Mouse (Mus musculus): ENCODE results near the gene Rapgef3. TPM values are rescaled to one million over a fixed set of nuclear protein-coding genes. Genes with fewer than 3 reads are reported as not detected.

Gene Rapgef3
- polyA plus RNA-seq, 1 experiment from 2014 or later, result 6.2 TPM

DNA sequence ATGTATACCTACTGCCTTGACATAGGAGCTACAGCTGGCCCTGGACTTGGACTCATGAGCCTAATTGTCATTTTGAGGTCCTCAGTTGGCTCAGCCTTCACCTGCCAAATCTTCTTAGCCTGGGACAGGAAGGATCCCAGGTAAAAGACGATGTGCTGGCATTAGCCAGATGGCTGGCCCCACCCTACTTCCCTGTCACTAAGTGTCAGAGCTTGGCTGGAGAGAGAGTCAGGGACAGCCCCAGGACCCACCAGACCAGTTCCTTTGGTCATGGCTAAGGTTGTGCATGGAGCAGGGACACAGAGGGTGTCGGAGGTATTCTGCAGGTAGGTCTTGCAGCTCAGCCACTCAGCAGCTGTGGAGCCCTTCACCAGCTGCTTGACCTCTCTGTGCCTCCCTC lies 3.2 kb downstream of the Rapgef3 start:
- Histone ChIP-seq H3K9me3 (no peaks in the 10 kb centered on the region), H3K4me3 (replicated peaks) (no peak overlapping the region), H3K27me3 (peaks cover 65% of the 10 kb centered on the region), H3K36me3 (replicated peaks) (no peaks in the 10 kb centered on the region), H3K4me1 (peaks cover 35% of the 10 kb centered on the region), H3K27ac (no peak overlapping the region), H3K9ac (no peak overlapping the region), H3K4me2 (no peak overlapping the region)
- ATAC-seq (ENCODE audit: low FRiP score), result no peak
- 88% methylated on average over 2 of the region's 2 CpGs for WGBS

GRCm38 (mm10) chr15:97763256-97764049 lies 4.3 kb downstream of the Rapgef3 start:
- H3K27me3 ChIP-seq, result peaks cover 54% of the 10 kb centered on the region
- H3K4me2 ChIP-seq, result no peak overlapping the region
- no peaks in the 10 kb centered on the region for H3K36me3 ChIP-seq (replicated peaks)
- H3K9ac ChIP-seq, result no peak overlapping the region
- peaks cover 34% of the 10 kb centered on the region for H3K4me1 ChIP-seq
- H3K9me3 ChIP-seq, result no peaks in the 10 kb centered on the region
- WGBS, result 67% methylated on average over 9 of the region's 9 CpGs
- H3K4me3 ChIP-seq (replicated peaks), result no peak overlapping the region
- ATAC-seq (ENCODE audit: low FRiP score), result no peak
- H3K27ac ChIP-seq, result no peak overlapping the region

- Histone ChIP-seq H3K27me3 (peaks cover 47% of the 10 kb centered on the region), H3K27ac (no peak overlapping the region), H3K9ac (no peak overlapping the region), H3K9me3 (no peaks in the 10 kb centered on the region), H3K36me3 (replicated peaks) (no peaks in the 10 kb centered on the region), H3K4me3 (replicated peaks) (no peak overlapping the region), H3K4me2 (no peak overlapping the region), H3K4me1 (peaks cover 27% of the 10 kb centered on the region)
- 73% methylated on average over 9 of the region's 9 CpGs for WGBS
- no peak for ATAC-seq (ENCODE audit: low FRiP score)
These were observed 5.0 kb downstream of the Rapgef3 start for GRCm38 (mm10) chr15:97762733-97763132.

- no peak overlapping the region for H3K4me3 ChIP-seq (replicated peaks)
- H3K4me1 ChIP-seq, result peaks cover 14% of the 10 kb centered on the region
- no peak overlapping the region for H3K9ac ChIP-seq
- no peaks in the 10 kb centered on the region for H3K9me3 ChIP-seq
- H3K4me2 ChIP-seq, result no peak overlapping the region
- H3K27ac ChIP-seq, result no peak overlapping the region
- peaks cover 38% of the 10 kb centered on the region for H3K27me3 ChIP-seq
- no peaks in the 10 kb centered on the region for H3K36me3 ChIP-seq (replicated peaks)
- ATAC-seq (ENCODE audit: low FRiP score), result no peak
- whole genome bisulfite sequencing, result 32% methylated on average over 13 of the region's 13 CpGs
These were observed 6.3 kb downstream of the Rapgef3 start for GRCm38 (mm10) chr15:97761438-97761837.

DNA sequence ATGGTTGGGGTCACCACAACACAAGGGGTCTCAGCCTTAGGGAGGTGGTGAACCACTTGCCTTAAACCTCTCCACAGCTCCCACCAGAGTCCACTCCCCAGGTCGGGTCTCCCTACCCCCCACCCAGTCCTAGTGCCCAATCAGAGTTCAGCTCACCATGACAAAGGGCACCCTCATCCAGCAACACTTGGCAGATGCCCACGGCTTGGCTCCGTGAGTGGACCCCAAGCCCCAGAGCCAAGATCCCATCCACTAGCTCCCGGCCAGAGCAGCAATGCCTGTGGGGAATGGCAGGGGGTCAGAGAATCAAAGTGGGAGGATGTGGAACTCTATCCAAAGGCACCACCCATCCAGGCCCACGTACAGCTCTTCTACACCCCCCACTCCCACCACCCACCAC lies 6.8 kb downstream of the Rapgef3 start:
- no peak overlapping the region for H3K4me2 ChIP-seq
- no peak overlapping the region for H3K9ac ChIP-seq
- no peak overlapping the region for H3K4me3 ChIP-seq (replicated peaks)
- 74% methylated on average over 5 of the region's 5 CpGs for WGBS
- ATAC-seq (ENCODE audit: low FRiP score), result no peak
- H3K27ac ChIP-seq, result no peak overlapping the region
- H3K4me1 ChIP-seq, result peaks cover 9% of the 10 kb centered on the region; the same call in 1 of the 2 replicates
- H3K36me3 ChIP-seq (replicated peaks), result no peaks in the 10 kb centered on the region
- peaks cover 33% of the 10 kb centered on the region for H3K27me3 ChIP-seq
- no peaks in the 10 kb centered on the region for H3K9me3 ChIP-seq

GRCm38 (mm10) chr15:97760006-97760405 lies 7.8 kb downstream of the Rapgef3 start:
- ATAC-seq (ENCODE audit: low FRiP score), result no peak
- no peak overlapping the region for H3K4me2 ChIP-seq
- WGBS, result 90% methylated on average over 9 of the region's 9 CpGs
- H3K27me3 ChIP-seq, result peaks cover 32% of the 10 kb centered on the region
- H3K4me3 ChIP-seq (replicated peaks), result no peak overlapping the region
- H3K36me3 ChIP-seq (replicated peaks), result no peaks in the 10 kb centered on the region
- H3K27ac ChIP-seq, result no peak overlapping the region
- H3K9ac ChIP-seq, result no peak overlapping the region
- 0 out of 2 replicates have a peak, but pooled peaks cover 3% of the 10 kb centered on the region for H3K4me1 ChIP-seq
- H3K9me3 ChIP-seq, result no peaks in the 10 kb centered on the region

DNA sequence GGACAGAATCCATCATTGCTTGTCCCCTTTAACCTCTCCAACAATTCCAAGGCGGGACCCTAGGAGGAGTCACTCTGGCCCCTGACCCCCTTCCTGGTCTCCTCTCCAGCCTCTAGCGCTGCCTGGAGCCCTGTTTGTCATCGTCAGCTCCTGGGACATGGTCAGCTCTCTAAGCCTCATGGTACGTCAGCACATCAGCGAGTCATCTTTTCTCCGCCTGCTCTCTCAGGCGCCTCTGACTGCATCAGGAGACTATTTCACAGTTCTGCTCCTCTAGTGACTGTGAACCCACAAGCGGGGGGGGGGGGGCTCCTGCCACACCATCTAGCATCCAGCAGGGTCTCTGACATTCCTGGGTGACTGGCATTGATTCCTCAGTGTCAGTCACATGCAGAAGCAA lies 12.4 kb downstream of the Rapgef3 start:
- Histone ChIP-seq H3K4me1 (peaks cover 8% of the 10 kb centered on the region), H3K9me3 (no peaks in the 10 kb centered on the region), H3K27ac (no peak overlapping the region), H3K9ac (no peak overlapping the region), H3K36me3 (replicated peaks) (no peaks in the 10 kb centered on the region), H3K27me3 (peaks cover 12% of the 10 kb centered on the region; the same call in 1 of the 2 replicates), H3K4me2 (no peak overlapping the region), H3K4me3 (replicated peaks) (no peak overlapping the region)
- ATAC-seq (ENCODE audit: low FRiP score), result no peak
- 48% methylated on average over 8 of the region's 8 CpGs for WGBS

GRCm38 (mm10) chr15:97754476-97754875 lies 13.3 kb downstream of the Rapgef3 start:
- H3K9me3 ChIP-seq, result no peaks in the 10 kb centered on the region
- no peak overlapping the region for H3K9ac ChIP-seq
- no peak overlapping the region for H3K4me3 ChIP-seq (replicated peaks)
- no peak for ATAC-seq (ENCODE audit: low FRiP score)
- peaks cover 13% of the 10 kb centered on the region for H3K4me1 ChIP-seq
- WGBS, result 59% methylated on average over 6 of the region's 6 CpGs
- no peak overlapping the region for H3K27ac ChIP-seq
- peaks cover 12% of the 10 kb centered on the region; the same call in 1 of the 2 replicates for H3K27me3 ChIP-seq
- H3K36me3 ChIP-seq (replicated peaks), result no peaks in the 10 kb centered on the region
- H3K4me2 ChIP-seq, result no peak overlapping the region

GRCm38 (mm10) chr15:97752491-97752890 lies 15.3 kb downstream of the Rapgef3 start:
- Histone ChIP-seq H3K9ac (no peak overlapping the region), H3K27ac (no peak overlapping the region), H3K4me1 (peaks cover 21% of the 10 kb centered on the region), H3K4me3 (replicated peaks) (no peak overlapping the region), H3K9me3 (no peaks in the 10 kb centered on the region), H3K27me3 (peaks cover 12% of the 10 kb centered on the region; the same call in 1 of the 2 replicates), H3K4me2 (no peak overlapping the region), H3K36me3 (replicated peaks) (no peaks in the 10 kb centered on the region)
- ATAC-seq (ENCODE audit: low FRiP score), result no peak
- whole genome bisulfite sequencing, result 95% methylated on average over 5 of the region's 5 CpGs

GRCm38 (mm10) chr15:97751676-97752075 lies 16.1 kb downstream of the Rapgef3 start:
- H3K27ac ChIP-seq, result no peak overlapping the region

GRCm38 (mm10) chr15:97750697-97751096 lies 17.1 kb downstream of the Rapgef3 start:
- no peak overlapping the region for H3K9ac ChIP-seq
- H3K36me3 ChIP-seq (replicated peaks), result no peaks in the 10 kb centered on the region
- peak overlapping the region; percentile 50; the same call in 1 of the 2 replicates for H3K27ac ChIP-seq
- H3K4me3 ChIP-seq (replicated peaks), result no peak overlapping the region
- peak overlapping the region; percentile 13; the same call in 1 of the 2 replicates for H3K4me2 ChIP-seq
- H3K9me3 ChIP-seq, result no peaks in the 10 kb centered on the region
- WGBS, result 46% methylated on average over 12 of the region's 12 CpGs
- H3K27me3 ChIP-seq, result peaks cover 8% of the 10 kb centered on the region; the same call in 1 of the 2 replicates
- ATAC-seq (ENCODE audit: low FRiP score), result peak; percentile 90
- peaks cover 21% of the 10 kb centered on the region for H3K4me1 ChIP-seq

More at GRCm38 (mm10) chr15:97751676-97752075, 16.1 kb downstream of the Rapgef3 start:
- 83% methylated on average over 2 of the region's 2 CpGs for WGBS
- H3K9ac ChIP-seq, result no peak overlapping the region
- H3K9me3 ChIP-seq, result no peaks in the 10 kb centered on the region
- H3K4me1 ChIP-seq, result peaks cover 21% of the 10 kb centered on the region
- H3K4me3 ChIP-seq (replicated peaks), result no peak overlapping the region
- no peak for ATAC-seq (ENCODE audit: low FRiP score)
- no peaks in the 10 kb centered on the region for H3K36me3 ChIP-seq (replicated peaks)
- no peak overlapping the region for H3K4me2 ChIP-seq
- H3K27me3 ChIP-seq, result peaks cover 8% of the 10 kb centered on the region; the same call in 1 of the 2 replicates

DNA sequence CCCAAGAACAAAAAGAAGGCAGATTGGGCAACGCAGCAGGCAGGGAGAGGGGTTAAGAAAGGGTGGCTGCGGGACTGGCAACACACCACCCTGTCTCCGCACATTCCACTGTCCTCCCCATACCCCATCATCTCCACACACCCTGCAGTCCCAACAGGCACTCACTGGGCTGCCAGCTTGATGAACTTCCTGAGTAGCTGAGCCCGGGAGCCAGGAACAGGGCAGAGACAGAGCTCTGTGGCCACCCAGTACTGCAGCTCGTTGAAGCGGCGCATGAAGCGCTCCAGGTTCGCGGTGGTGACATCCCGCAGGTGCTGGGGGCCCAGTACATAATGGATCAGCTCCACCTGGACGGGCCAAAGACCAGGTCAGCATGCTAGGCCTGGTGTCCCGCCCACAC lies 17.9 kb downstream of the Rapgef3 start:
- Histone ChIP-seq H3K4me2 (no peak overlapping the region), H3K9me3 (no peaks in the 10 kb centered on the region), H3K27me3 (peaks cover under 1% of the 10 kb centered on the region; the same call in 1 of the 2 replicates), H3K36me3 (replicated peaks) (no peaks in the 10 kb centered on the region), H3K27ac (0 out of 2 replicates have a peak overlapping the region, but pooled peaks have one; percentile 50), H3K4me3 (replicated peaks) (no peak overlapping the region), H3K4me1 (peaks cover 25% of the 10 kb centered on the region), H3K9ac (no peak overlapping the region)
- no peak for ATAC-seq (ENCODE audit: low FRiP score)
- WGBS, result 89% methylated on average over 13 of the region's 13 CpGs

GRCm38 (mm10) chr15:97749397-97749796 lies 18.4 kb downstream of the Rapgef3 start:
- H3K27me3 ChIP-seq, result no peaks in the 10 kb centered on the region
- no peaks in the 10 kb centered on the region for H3K9me3 ChIP-seq
- ATAC-seq (ENCODE audit: low FRiP score), result no peak
- no peak overlapping the region for H3K27ac ChIP-seq
- no peaks in the 10 kb centered on the region for H3K36me3 ChIP-seq (replicated peaks)
- H3K4me2 ChIP-seq, result no peak overlapping the region
- H3K9ac ChIP-seq, result no peak overlapping the region
- H3K4me1 ChIP-seq, result peaks cover 26% of the 10 kb centered on the region
- H3K4me3 ChIP-seq (replicated peaks), result no peak overlapping the region
- WGBS, result 91% methylated on average over 9 of the region's 9 CpGs
